Mouse (Mus musculus) gastrocnemius, postnatal 36 days (tissue): ENCODE data around the gene Urad. TPM values are rescaled to one million over a fixed set of nuclear protein-coding genes. Genes with fewer than 3 reads are reported as not detected.

Experiments used
- DNase-seq, 2 experiments: peaks; one replicate each; pipeline ENCODE4 v3.0.0; 2022
- intact Hi-C: fragments of 180-260 bp; cut with DNase I; formaldehyde crosslinking; loops from one replicate; pipeline ENCODE4 v1.15.1; 2025
- microRNA-seq, 2 experiments: library from miRNA; unstranded; fragments of <30 nt; microRNA quantifications; one replicate each; pipeline ENCODE4 v1.2.0; 2021
- total RNA-seq, 2 experiments: library from RNA; stranded (reverse); gene quantifications; 2 replicates each; pipeline ENCODE4 v1.2.3; 2021

Gene Urad
- total RNA-seq, 2 experiments from 2014 or later: not detected

DNA sequence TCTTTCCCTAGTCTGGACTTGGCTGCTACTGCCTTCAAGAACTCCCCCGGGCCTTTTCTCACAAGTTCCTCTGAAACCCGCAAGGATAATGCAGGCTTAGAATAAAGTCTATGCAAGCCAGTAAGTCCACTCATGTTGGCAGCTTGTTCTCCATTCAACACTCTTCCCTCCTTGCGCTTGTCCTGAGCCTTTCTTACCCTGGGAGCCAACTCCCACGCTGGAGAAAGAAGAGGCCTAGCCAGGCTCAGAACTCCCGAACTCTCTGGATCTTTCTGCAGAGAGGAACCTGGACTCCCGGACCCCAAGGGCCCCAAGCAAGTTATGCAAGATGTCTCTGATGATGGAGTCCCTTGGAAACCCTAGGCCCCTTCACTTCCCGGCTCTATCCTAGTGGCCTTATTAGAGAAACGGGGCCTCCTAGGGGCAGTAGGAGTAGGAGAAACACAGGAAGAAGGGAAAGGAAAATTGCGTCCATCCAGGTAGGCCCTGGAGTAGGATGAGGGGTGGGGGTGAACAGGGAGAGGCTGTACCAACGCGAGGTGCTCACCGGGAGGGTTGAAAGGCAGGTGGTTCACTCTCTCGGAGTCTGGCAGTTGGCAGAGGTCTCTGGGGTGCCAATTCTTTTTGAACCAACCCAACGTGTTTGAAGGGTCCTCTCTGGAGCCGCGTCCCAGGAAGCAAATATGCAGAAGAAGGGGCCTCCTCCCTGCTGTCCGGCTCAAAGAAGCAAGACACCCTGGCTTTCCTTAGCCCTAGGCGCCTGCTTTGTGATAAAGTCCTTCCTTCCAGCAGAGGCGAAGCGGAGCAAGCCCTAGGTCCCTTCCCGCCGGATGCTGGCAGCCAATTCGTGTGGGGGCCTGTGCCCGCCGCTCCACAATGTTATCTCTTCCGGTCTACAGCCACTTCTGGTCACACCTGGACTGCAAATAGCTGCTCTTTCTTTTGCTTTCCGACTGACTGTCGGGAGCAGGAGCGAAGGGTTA lies 51.3 kb downstream of the Urad start:
- no peak for DNase-seq
- intact Hi-C loops: no loop called here

DNA sequence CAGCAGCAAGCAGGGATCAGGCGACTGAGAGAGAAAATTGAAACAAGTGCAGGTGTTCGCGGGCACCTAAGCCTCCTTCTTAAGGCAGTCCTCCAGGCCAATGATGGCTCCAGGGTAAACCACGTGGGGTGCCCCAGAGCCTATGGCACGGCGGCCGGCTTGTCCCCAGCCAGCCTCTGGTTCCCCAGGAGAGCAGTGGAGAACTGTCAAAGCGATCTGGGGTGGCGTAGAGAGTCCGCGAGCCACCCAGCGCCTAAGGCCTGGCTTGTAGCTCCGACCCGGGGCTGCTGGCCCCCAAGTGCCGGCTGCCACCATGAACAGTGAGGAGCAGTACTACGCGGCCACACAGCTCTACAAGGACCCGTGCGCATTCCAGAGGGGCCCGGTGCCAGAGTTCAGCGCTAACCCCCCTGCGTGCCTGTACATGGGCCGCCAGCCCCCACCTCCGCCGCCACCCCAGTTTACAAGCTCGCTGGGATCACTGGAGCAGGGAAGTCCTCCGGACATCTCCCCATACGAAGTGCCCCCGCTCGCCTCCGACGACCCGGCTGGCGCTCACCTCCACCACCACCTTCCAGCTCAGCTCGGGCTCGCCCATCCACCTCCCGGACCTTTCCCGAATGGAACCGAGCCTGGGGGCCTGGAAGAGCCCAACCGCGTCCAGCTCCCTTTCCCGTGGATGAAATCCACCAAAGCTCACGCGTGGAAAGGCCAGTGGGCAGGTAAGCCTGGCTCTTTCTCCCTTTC lies 52.1 kb downstream of the Urad start, which contains the start of gene Pdx1:
Gene Pdx1, plus strand, starts transcription at position 34 of the 747 bp plus-strand sequence.
- no peak for DNase-seq
- intact Hi-C loops: no loop called here

DNA sequence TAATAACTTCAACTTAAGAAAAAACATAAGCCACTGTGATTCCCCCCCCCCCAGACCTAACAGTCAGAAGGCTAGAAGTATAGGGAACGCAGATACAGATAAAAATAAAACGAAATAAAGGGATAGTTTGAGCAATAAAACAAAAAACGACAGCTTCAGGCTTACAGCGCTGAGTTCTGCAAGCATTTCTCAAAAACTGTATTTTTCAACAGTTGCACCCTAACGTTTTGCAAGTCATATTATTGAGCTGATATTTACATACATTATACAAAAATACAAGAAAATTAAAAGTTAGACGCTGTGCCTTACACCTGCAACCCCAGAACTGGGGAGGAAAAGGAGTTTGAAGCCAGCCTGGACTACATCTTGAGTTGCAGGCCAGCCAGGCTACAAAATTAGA lies 52.9 kb downstream of the Urad start:
- intact Hi-C loops: no loop called here
- DNase-seq: no peak

DNA sequence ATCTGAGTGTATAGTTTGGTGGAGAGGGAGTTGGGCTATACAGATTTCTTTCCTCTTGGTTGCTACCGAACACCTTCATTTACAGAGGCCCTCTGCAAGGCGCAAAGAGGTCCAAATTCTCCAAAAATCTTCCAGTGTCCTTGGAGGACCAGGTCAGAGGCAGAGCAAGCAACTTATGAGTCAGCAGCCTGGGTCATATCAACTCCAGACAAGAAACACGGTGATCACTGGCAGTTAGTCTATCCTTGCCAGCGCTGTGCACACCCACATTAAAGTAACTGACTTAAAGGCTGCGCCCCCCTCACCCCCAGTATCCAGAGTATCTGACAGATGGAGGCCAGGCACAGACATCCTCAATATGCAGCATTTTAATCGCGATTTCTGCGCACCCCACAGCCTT lies 53.5 kb downstream of the Urad start:
- no peak for DNase-seq
- intact Hi-C loops: no loop called here

DNA sequence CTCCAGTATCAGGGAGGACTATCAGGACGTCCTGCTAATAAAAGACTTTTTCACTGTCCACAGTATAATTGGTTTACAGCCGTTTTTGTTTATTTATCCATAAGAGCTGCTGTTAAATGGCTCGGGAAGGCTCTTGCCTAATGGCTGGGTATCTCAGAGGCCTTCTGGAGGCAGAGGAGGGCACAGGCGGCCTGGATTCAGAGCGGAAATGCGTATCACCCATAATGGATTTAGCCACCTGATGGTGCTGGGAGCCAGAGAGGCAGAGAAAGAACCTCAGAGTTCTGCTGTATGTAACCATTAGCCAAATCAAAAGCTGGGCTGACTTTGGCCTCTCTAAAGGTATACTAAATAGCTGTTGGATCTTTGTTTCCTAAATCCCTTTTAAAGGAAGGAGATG lies 54.8 kb downstream of the Urad start:
- no peak for DNase-seq
- intact Hi-C loops: no loop called here

Small RNAs within 50 kb of the gene (microRNA-seq; reads per million reads assigned to microRNA genes)
- 0 to 0.36 reads per million in 2 experiments for gene Mir7k

Other genes starting within 250 kb of the Urad start
- gene Lnx2, start 245.9 kb downstream of the Urad start, total RNA-seq: 1 to 10 TPM; 2.1 to 2.4 TPM
- gene Polr1d, start 245.4 kb downstream of the Urad start, total RNA-seq: 10 to 100 TPM; 77.8 to 91.3 TPM
- not detected for gene Gsx1, start 133.7 kb downstream of the Urad start, total RNA-seq
- not detected for gene Pdx1, start 52.5 kb downstream of the Urad start, total RNA-seq
- not detected for gene Cdx2, start 15.2 kb downstream of the Urad start, total RNA-seq
- under 1 TPM in 1 of 2 experiments, not detected in 1; 0.07 TPM for gene Flt3, start 78.0 kb upstream of the Urad start, total RNA-seq
- gene Pan3, start 107.7 kb upstream of the Urad start, total RNA-seq: 10 to 100 TPM; 20.7 to 22.9 TPM